Mouse (Mus musculus) gastrocnemius, adult 18-20 months (tissue): Measurements from ENCODE around the gene Nkain4. TPM values are rescaled to one million over a fixed set of nuclear protein-coding genes. Genes with fewer than 3 reads are reported as not detected.

ENCODE experiments used
- DNase-seq: peaks from one replicate; pipeline ENCODE4 v3.0.0; 2021; ENCODE audit warnings: low spot score
- microRNA-seq: library from miRNA; unstranded; fragments of <30 nt; microRNA quantifications from one replicate; pipeline ENCODE4 v1.2.0, GENCODE M21; 2021
- total RNA-seq, 2 experiments: library from RNA; stranded (reverse); gene quantifications; 2 replicates each; pipeline ENCODE4 v1.2.3; 2021

Nkain4 gene
- total RNA-seq, 2 experiments from 2014 or later: 0.66 TPM; not detected in 1

GRCm38 (mm10) chr2:180894734-180895133, 59.8 kb downstream of the Nkain4 start:
- peak; percentile 46 for DNase-seq

GRCm38 (mm10) chr2:180894029-180894623, 60.4 kb downstream of the Nkain4 start:
- no peak for DNase-seq

- DNase-seq: no peak
These were observed 60.9 kb downstream of the Nkain4 start for GRCm38 (mm10) chr2:180893537-180894028.

GRCm38 (mm10) chr2:180892841-180893521, 61.5 kb downstream of the Nkain4 start:
- no peak for DNase-seq

GRCm38 (mm10) chr2:180891835-180892323, 62.6 kb downstream of the Nkain4 start:
- no peak for DNase-seq

- DNase-seq: no peak
These were observed 63.2 kb downstream of the Nkain4 start for GRCm38 (mm10) chr2:180891075-180891834.

GRCm38 (mm10) chr2:180890422-180891074, 64.0 kb downstream of the Nkain4 start:
- DNase-seq: no peak

GRCm38 (mm10) chr2:180889921-180890280, 64.6 kb downstream of the Nkain4 start:
- DNase-seq: no peak

- no peak for DNase-seq
These were observed 65.1 kb downstream of the Nkain4 start for GRCm38 (mm10) chr2:180889271-180889920.

GRCm38 (mm10) chr2:180885270-180885669, 69.2 kb downstream of the Nkain4 start:
- DNase-seq: no peak

Small RNAs within 50 kb of the gene (microRNA-seq; reads per million reads assigned to microRNA genes)
- not detected for gene Mir124a-3

Other genes with a start within 250 kb of the Nkain4 start
- 10 to 100 TPM; 15.3 to 19.4 TPM for gene Dido1, start 244.7 kb downstream of the Nkain4 start, total RNA-seq
- gene Gid8, start 244.6 kb downstream of the Nkain4 start, total RNA-seq: 10 to 100 TPM; 31.7 to 36.7 TPM
- not detected for gene Slc17a9, start 229.4 kb downstream of the Nkain4 start, total RNA-seq
- gene Bhlhe23, start 177.8 kb downstream of the Nkain4 start, total RNA-seq: not detected
- gene Ythdf1, start 33.8 kb downstream of the Nkain4 start, total RNA-seq: 10 to 100 TPM; 39.9 to 41.6 TPM
- gene Birc7, start 25.7 kb downstream of the Nkain4 start, total RNA-seq: not detected
- 10 to 100 TPM; 29.1 to 29.4 TPM for gene Arfgap1, start 12.5 kb upstream of the Nkain4 start, total RNA-seq
- gene Col20a1, start 31.8 kb upstream of the Nkain4 start, total RNA-seq: 1 to 10 TPM; 1.6 to 1.9 TPM
- under 1 TPM in 1 of 2 experiments, not detected in 1; 0.09 TPM for gene Chrna4, start 88.8 kb upstream of the Nkain4 start, total RNA-seq
- under 1 TPM in 1 of 2 experiments, not detected in 1; 0.18 TPM for gene Kcnq2, start 180.6 kb upstream of the Nkain4 start, total RNA-seq
- gene Eef1a2, start 202.3 kb upstream of the Nkain4 start, total RNA-seq: 1,000 to 10,000 TPM; 2,039 to 2,096 TPM
- gene Ppdpf, start 232.5 kb upstream of the Nkain4 start, total RNA-seq: 10 to 100 TPM; 41.7 to 44.5 TPM
- gene Ptk6, start 248.1 kb upstream of the Nkain4 start, total RNA-seq: not detected